Mouse (Mus musculus) adrenal gland (tissue): ENCODE data around the gene Vmn1r185.
"Not testable (repeated sequence)": the region's sequence is repeated elsewhere in the genome, so short reads cannot be mapped to it uniquely, and the experiment has no call there.

ENCODE experiments used
- intact Hi-C: fragments of 180-260 bp; cut with DNase I; formaldehyde crosslinking; loops from one replicate; pipeline ENCODE4 v1.15.1; 2025
- long read RNA-seq, 2 experiments: library from polyadenylated mRNA; unstranded; transcript quantifications; one replicate each; pipeline ENCODE4 v2.0.0; 2020; ENCODE audit warnings: borderline replicate concordance in 1 of 2; ENCODE audit not compliant: insufficient replicate concordance in 1 of 2

Gene Vmn1r185
- long read RNA-seq, experiment 1, result 0 reads
- long read RNA-seq, experiment 2, result 0 reads

DNA sequence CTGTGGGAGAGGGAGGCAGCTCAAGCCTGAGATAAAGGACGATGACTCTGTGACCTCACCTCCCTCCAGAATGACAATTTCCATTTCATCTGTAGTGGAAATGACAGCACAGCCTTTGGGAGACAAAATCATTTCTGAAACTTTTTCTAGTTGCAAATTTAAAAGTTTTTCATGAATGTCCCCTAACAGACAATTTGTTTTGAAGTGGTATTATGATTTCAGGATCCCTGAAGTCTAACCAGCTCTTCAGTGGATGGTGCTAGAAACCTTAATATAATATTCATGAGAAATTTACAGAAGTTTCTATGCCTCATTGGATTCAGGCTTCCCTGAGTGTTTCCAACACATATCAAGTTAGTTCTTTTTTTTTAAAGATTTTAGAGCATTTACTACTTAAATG, at the start of gene Vmn1r185:
Vmn1r185 (minus strand) TSS at position 101 of the 400 bp plus-strand sequence.
- intact Hi-C loops, result not testable (repeated sequence)

DNA sequence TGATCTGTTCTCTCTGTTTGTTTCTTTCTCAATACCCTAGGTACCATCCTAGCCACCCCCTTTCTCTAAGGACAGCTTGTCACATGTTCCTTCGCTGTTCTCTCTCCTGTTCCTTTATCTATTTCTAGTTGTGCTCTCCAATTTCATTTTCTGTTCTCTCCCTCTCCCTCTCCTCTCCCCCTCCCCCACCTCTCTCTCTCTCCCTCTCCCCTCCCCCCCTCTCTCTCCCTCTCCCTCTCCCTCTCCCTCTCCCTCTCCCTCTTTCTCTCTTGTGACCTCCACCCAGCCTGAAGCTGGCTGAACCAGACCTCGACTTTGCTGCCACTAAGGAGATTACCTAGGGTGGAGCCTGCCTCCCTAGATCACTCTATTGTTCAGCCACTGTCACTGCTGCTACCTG, 49.2 kb upstream of the Vmn1r185 start:
- intact Hi-C loops, result not testable (repeated sequence)

DNA sequence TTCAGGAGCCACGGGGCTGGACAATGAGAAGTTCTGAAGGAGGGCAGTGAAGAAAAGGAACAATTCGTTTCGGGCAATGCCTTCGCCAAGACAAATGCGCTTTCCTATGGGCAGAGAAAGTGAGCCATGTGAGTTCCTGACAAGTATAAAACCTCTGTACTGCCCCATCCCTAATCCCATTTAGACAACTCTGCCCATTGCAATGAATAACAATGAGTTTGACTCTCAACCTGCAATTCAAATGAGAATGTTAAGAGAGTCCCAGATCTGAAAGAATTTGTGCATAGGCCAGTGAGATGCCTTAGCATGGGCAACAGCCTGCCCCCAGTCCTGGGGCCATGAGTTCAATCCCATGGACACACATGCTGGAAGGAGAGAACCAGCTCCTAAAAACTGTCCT, 47.7 kb upstream of the Vmn1r185 start:
- intact Hi-C loops, result no loop called here

DNA sequence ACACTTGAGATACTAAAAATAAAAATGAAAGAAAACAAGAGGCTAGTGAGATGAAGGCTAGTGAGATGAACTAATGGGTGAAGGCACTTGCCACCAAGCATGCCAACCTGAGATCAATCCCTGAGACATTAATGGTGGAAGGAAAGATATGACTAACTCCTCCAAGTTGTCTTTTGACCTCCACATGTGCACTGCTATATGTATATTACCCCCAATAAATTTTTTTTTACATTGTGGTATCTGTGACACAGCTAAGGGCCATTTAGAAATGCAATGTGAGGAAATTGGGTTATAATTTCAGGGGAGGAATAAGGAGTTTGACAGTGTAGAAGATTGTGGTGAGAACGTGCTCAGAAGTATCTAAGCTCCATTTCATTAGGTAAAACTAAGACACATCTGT, 28.5 kb downstream of the Vmn1r185 start:
- intact Hi-C loops, result no loop called here

DNA sequence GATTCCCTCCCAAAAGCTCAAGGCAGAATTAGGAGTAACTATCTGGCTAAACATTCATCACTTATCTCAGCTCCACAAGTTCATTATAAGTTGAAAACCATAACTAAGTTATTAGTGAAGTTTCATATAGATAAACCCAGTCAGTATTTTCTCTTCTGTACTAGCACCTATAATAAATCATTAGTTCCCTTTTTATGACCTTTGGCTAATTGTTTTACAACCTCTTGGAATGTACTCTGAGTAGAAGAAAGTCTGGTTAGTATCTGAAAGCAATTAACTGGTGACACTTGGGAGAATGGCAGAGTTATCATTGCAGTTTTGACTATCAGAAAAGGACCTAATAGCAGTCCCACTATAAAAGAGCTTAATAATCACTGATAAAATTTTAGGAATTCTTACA, 29.2 kb downstream of the Vmn1r185 start:
- intact Hi-C loops, result no loop called here
